Mouse (Mus musculus) midbrain, embryonic 10.5 days (tissue): ENCODE results near the gene Atf7ip. TPM values are rescaled to one million over a fixed set of nuclear protein-coding genes. Genes with fewer than 3 reads are reported as not detected.

Source experiments
- DNase-seq: peaks from one replicate; pipeline ENCODE4 v3.0.0-alpha.2; 2017; ENCODE audit warnings: low spot score
- H3K27ac ChIP-seq: fragments of 300-500 bp; sonication (generic); replicated peaks from 2 replicates; pipeline ENCODE4 v1.5.1; 2016; ENCODE audit warnings: mild to moderate bottlenecking
- H3K27me3 ChIP-seq: fragments of 300-500 bp; sonication (generic); 2 replicates; pipeline ENCODE4 v1.6.1; 2016; ENCODE audit warnings: low read depth, mild to moderate bottlenecking; ENCODE audit not compliant: poor library complexity, severe bottlenecking
- H3K36me3 ChIP-seq: fragments of 300-500 bp; sonication (generic); 2 replicates; pipeline ENCODE4 v1.6.1; 2016; ENCODE audit warnings: mild to moderate bottlenecking, moderate library complexity
- H3K4me1 ChIP-seq: fragments of 300-500 bp; sonication (generic); 2 replicates; pipeline ENCODE4 v1.6.1; 2016
- H3K4me3 ChIP-seq: fragments of 300-500 bp; sonication (generic); 2 replicates; pipeline ENCODE4 v1.5.1; 2016; ENCODE audit warnings: mild to moderate bottlenecking, moderate library complexity
- H3K9me3 ChIP-seq: fragments of 300-500 bp; sonication (generic); replicated peaks from 2 replicates; pipeline ENCODE4 v1.6.1; 2016; ENCODE audit warnings: mild to moderate bottlenecking
- WGBS: fragments of 180-500 bp; shearing (Covaris S2); methylation state at CpG from one replicate; pipeline ENCODE4 v1.1.7; 2016; 5-methylcytosine and 5-hydroxymethylcytosine counted together
- polyA plus RNA-seq: library from polyadenylated mRNA; unstranded; fragments of >200 nt; fragmentation: Nextera tagmentation; extraction: Ambion mirVana; gene quantifications from 2 replicates; pipeline ENCODE4 v1.2.1, GENCODE M21; 2016

Atf7ip gene
- polyA plus RNA-seq, 1 experiment from 2014 or later: 37.4 TPM

DNA sequence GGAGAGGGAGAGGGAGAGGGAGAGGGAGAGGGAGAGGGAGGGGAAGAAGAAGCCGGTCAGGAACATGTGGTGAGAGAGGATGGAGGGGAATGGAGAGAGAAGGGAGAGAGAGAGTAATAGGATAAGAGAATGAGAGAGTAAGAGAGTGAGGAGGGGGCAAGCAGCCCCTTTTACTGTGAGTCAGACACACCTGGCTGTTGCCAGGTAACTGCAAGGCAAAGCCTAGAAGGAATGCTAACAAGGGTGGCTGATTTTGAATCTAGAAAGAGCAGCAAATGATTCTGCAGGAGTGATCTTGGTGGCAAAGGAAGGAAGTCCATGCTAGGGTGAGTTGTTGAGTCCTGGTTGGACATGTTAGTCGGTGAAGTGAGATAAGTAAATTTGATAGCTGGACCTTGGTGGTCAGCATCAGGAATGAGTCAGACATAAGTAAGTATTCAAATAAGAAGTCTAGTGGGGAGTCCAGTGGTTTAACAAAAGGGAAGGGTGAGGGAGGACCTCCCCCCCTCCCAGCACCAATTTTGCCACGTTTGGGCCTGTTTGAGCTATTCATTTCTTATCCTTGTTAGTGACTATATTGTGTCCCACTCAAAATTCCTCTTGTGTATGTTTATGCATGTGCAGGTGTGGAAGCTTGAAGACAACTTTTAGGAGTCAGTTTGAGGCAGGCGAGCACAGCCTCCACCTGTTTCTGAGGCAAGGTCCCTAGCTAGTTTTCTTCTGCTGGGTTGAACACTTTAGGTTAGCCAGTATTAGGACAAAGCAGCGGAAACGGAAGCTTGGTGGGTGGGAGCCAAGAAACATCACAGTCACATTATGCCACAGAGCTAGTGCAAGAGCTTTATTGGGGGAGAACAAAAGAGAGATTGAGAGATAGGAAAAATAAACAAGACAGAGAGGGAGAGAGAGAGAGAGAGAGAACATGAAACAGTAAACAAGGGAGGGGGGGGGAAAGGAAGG lies 15.2 kb upstream of the Atf7ip start:
- peaks cover 5% of the 10 kb centered on the region; the same call in 1 of the 2 replicates for H3K9me3 ChIP-seq
- peaks cover 12% of the 10 kb centered on the region for H3K4me1 ChIP-seq
- no peak overlapping the region; the same call in 1 of the 2 replicates for H3K27ac ChIP-seq
- no peaks in the 10 kb centered on the region for H3K36me3 ChIP-seq
- no peak overlapping the region for H3K4me3 ChIP-seq
- 77% methylated on average over 6 of the region's 6 CpGs for WGBS
- peaks cover 5% of the 10 kb centered on the region for H3K27me3 ChIP-seq
- no peak for DNase-seq

- H3K36me3 ChIP-seq: no peaks in the 10 kb centered on the region
- H3K4me1 ChIP-seq: peaks cover 5% of the 10 kb centered on the region; the same call in 1 of the 2 replicates
- H3K27me3 ChIP-seq: peaks cover 5% of the 10 kb centered on the region
- H3K9me3 ChIP-seq: peaks cover 5% of the 10 kb centered on the region; the same call in 1 of the 2 replicates
- no peak overlapping the region for H3K27ac ChIP-seq
- no peak overlapping the region for H3K4me3 ChIP-seq
- no peak for DNase-seq
- 88% methylated on average over 5 of the region's 5 CpGs for WGBS
These were observed 14.3 kb upstream of the Atf7ip start for GRCm38 (mm10) chr6:136491631-136492030.

DNA sequence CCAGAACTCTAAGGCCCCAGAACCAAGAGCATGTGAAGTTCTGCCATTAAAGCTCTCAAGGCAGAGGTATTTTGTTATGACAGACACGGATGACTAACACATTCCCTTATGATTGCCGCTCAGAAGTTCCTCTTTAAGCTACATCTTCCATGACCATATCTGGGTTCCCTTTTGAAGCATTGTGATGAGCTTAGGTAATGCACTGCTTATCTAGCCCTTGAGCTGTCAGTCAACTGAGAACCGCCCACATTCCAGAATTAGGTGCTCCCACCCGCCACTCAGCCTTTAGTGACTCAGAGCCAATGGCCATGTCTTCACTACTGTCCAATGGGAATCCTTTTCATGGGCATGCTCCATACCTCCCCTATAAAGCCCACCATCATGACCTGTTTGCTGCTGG lies 13.7 kb upstream of the Atf7ip start:
- no peaks in the 10 kb centered on the region for H3K4me1 ChIP-seq
- DNase-seq: no peak
- 91% methylated on average over 4 of the region's 4 CpGs for WGBS
- no peaks in the 10 kb centered on the region; the same call in 1 of the 2 replicates for H3K9me3 ChIP-seq
- no peak overlapping the region for H3K4me3 ChIP-seq
- peaks cover 5% of the 10 kb centered on the region for H3K27me3 ChIP-seq
- no peak overlapping the region for H3K27ac ChIP-seq
- no peaks in the 10 kb centered on the region for H3K36me3 ChIP-seq

- WGBS: 94% methylated on average over 7 of the region's 7 CpGs
- H3K9me3 ChIP-seq: no peaks in the 10 kb centered on the region; the same call in 1 of the 2 replicates
- H3K36me3 ChIP-seq: no peaks in the 10 kb centered on the region
- no peak for DNase-seq
- H3K27ac ChIP-seq: no peak overlapping the region
- H3K4me3 ChIP-seq: no peak overlapping the region
- H3K27me3 ChIP-seq: no peaks in the 10 kb centered on the region
- peaks cover 5% of the 10 kb centered on the region for H3K4me1 ChIP-seq
These were observed 12.5 kb upstream of the Atf7ip start for GRCm38 (mm10) chr6:136493486-136493885.

- Histone ChIP-seq H3K4me1 (peaks cover 5% of the 10 kb centered on the region), H3K9me3 (no peaks in the 10 kb centered on the region), H3K36me3 (no peaks in the 10 kb centered on the region), H3K27me3 (no peaks in the 10 kb centered on the region), H3K4me3 (no peak overlapping the region), H3K27ac (no peak overlapping the region)
- no peak for DNase-seq
- 91% methylated on average over 12 of the region's 12 CpGs for WGBS
These were observed 11.8 kb upstream of the Atf7ip start for GRCm38 (mm10) chr6:136493910-136494751.

- Histone ChIP-seq H3K4me3 (no peak overlapping the region), H3K4me1 (peaks cover 9% of the 10 kb centered on the region), H3K27me3 (no peaks in the 10 kb centered on the region), H3K9me3 (no peaks in the 10 kb centered on the region), H3K36me3 (no peaks in the 10 kb centered on the region), H3K27ac (no peak overlapping the region)
- WGBS: 92% methylated on average over 12 of the region's 12 CpGs
- DNase-seq: peak; percentile 6
These were observed 10.9 kb upstream of the Atf7ip start for GRCm38 (mm10) chr6:136495023-136495422.

DNA sequence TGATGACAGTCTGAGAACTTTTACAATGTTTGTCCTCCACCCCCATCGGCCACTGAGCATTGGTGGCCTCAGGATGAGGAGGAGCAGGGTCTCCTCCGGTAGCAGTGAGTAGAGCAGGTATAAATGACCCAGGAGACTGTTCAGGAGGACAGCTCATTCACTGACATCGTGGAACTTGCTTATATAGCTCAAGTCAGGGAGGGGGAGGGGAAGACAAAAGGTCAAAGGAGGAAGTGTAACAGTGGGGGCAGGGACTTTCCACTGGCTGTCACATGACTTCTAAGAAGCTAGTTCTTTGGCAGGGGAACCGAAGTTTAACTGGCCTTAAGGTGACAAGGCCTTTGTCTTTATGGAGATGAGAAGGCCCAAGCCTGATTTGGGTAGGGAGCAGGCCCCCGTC lies 8.2 kb upstream of the Atf7ip start:
- Histone ChIP-seq H3K4me3 (no peak overlapping the region), H3K36me3 (no peaks in the 10 kb centered on the region), H3K27me3 (no peaks in the 10 kb centered on the region), H3K27ac (no peak overlapping the region; the same call in 1 of the 2 replicates), H3K9me3 (0 out of 2 replicates have a peak, but pooled peaks cover 2% of the 10 kb centered on the region), H3K4me1 (peaks cover 9% of the 10 kb centered on the region)
- DNase-seq: no peak
- WGBS: 65% methylated on average over 5 of the region's 5 CpGs

- no peaks in the 10 kb centered on the region for H3K36me3 ChIP-seq
- peak; percentile 12 for DNase-seq
- no peaks in the 10 kb centered on the region for H3K27me3 ChIP-seq
- H3K27ac ChIP-seq: no peak overlapping the region
- H3K4me1 ChIP-seq: peaks cover 9% of the 10 kb centered on the region
- H3K4me3 ChIP-seq: no peak overlapping the region
- WGBS: 39% methylated on average over 10 of the region's 10 CpGs
- 0 out of 2 replicates have a peak, but pooled peaks cover 2% of the 10 kb centered on the region for H3K9me3 ChIP-seq
These were observed 6.5 kb upstream of the Atf7ip start for GRCm38 (mm10) chr6:136499292-136499977.

GRCm38 (mm10) chr6:136508652-136509051 lies 2.7 kb downstream of the Atf7ip start:
- H3K4me3 ChIP-seq: no peak overlapping the region
- WGBS: 95% methylated on average over 3 of the region's 3 CpGs

GRCm38 (mm10) chr6:136510945-136511344 lies 5.0 kb downstream of the Atf7ip start:
- H3K27ac ChIP-seq: peak overlapping the region; percentile 46; the same call in 1 of the 2 replicates
- H3K36me3 ChIP-seq: no peaks in the 10 kb centered on the region
- DNase-seq: peak; percentile 15
- peaks cover 14% of the 10 kb centered on the region for H3K9me3 ChIP-seq
- H3K27me3 ChIP-seq: no peaks in the 10 kb centered on the region
- 40% methylated on average over 7 of the region's 7 CpGs for WGBS
- peaks cover 7% of the 10 kb centered on the region for H3K4me1 ChIP-seq
- H3K4me3 ChIP-seq: no peak overlapping the region

More at GRCm38 (mm10) chr6:136508652-136509051, 2.7 kb downstream of the Atf7ip start:
- H3K36me3 ChIP-seq: no peaks in the 10 kb centered on the region
- peaks cover under 1% of the 10 kb centered on the region; the same call in 1 of the 2 replicates for H3K9me3 ChIP-seq
- H3K4me1 ChIP-seq: peaks cover 7% of the 10 kb centered on the region
- H3K27ac ChIP-seq: no peak overlapping the region
- no peaks in the 10 kb centered on the region for H3K27me3 ChIP-seq
- DNase-seq: peak; percentile 8

DNA sequence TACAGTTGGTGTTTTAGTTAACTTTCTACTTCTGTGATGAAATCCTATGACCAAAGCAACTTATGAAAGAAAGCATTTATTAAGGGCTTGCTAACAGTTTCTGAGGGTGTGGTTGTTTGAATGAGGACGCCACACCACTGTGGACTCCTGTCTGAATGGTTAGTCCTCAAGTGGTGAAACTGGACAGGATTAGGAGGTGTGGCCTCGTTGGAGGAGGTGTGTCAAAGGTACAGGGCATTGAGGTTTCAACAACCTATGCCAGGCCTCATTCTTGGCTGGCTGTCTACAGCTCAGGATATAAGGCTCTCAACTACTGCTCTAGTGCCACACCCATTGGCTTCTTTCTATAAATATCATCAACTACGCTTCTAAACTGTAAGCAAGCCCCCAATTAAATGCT lies 6.4 kb downstream of the Atf7ip start:
- H3K36me3 ChIP-seq: no peaks in the 10 kb centered on the region
- peaks cover 7% of the 10 kb centered on the region for H3K4me1 ChIP-seq
- H3K9me3 ChIP-seq: peaks cover 14% of the 10 kb centered on the region
- WGBS: 80% methylated on average over 3 of the region's 3 CpGs
- no peak overlapping the region for H3K4me3 ChIP-seq
- H3K27me3 ChIP-seq: no peaks in the 10 kb centered on the region
- DNase-seq: peak; percentile 9
- no peak overlapping the region for H3K27ac ChIP-seq

DNA sequence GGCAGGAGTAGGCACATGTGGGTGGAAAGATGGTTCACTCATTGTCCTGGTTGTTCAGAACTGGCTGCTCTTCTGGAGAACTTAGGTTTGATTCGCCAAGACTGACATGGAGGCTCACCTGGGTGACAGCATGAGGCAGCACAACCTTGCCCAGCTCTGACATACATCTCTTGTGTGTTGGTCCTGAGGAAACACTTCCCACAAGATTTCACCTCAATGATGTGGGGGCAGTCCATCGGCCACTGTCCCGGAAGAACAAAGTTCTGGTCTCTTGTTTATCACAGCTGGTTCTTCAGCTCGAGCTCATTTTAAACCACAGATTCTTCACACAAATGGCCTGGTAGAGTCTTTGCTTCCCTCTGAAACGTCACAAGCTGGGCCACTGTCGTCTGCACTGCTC lies 10.7 kb downstream of the Atf7ip start:
- Histone ChIP-seq H3K4me3 (no peak overlapping the region), H3K9me3 (peaks cover 14% of the 10 kb centered on the region), H3K27ac (no peak overlapping the region), H3K4me1 (peaks cover 2% of the 10 kb centered on the region; the same call in 1 of the 2 replicates), H3K27me3 (no peaks in the 10 kb centered on the region), H3K36me3 (peaks cover 6% of the 10 kb centered on the region)
- no peak for DNase-seq
- WGBS: 90% methylated on average over 6 of the region's 6 CpGs
